Mouse (Mus musculus) kidney, adult 8-10 months (tissue): ENCODE measurements at regions not wholly inside any gene's neighbourhood (a gene's known extent, or its start where the extent isn't known, plus 50 kb on each side); places are given as distances from the start of the nearest gene placed in this dataset.

Experiments
- DNase-seq, 2 experiments: peaks; one replicate each; pipeline ENCODE4 v3.0.0; 2022

GRCm38 (mm10) chr1:120761364-120761763 is 159.1 kb downstream of the En1 start:
- DNase-seq, result no peak

GRCm38 (mm10) chr1:120762498-120762897 is 160.3 kb downstream of the En1 start:
- no peak for DNase-seq

GRCm38 (mm10) chr1:120762921-120763595 is 160.8 kb downstream of the En1 start:
- no peak for DNase-seq

GRCm38 (mm10) chr1:120767054-120767453 is 164.8 kb downstream of the En1 start:
- no peak for DNase-seq

- no peak for DNase-seq
Observed at GRCm38 (mm10) chr1:120771269-120771668, 169.1 kb downstream of the En1 start.

- DNase-seq, result no peak
Observed at GRCm38 (mm10) chr1:120776906-120777305, 174.7 kb downstream of the En1 start.

GRCm38 (mm10) chr1:120777468-120777867 is 175.2 kb downstream of the En1 start:
- DNase-seq, result no peak

- DNase-seq, result no peak
Observed at GRCm38 (mm10) chr1:120795245-120795644, 193.0 kb downstream of the En1 start.

GRCm38 (mm10) chr1:120801248-120801979 is 199.2 kb downstream of the En1 start:
- DNase-seq, result no peak

GRCm38 (mm10) chr1:120801980-120802364 is 199.8 kb downstream of the En1 start:
- DNase-seq, result no peak

- DNase-seq, result no peak
Observed at GRCm38 (mm10) chr1:120814441-120814840, 212.2 kb downstream of the En1 start.

- no peak for DNase-seq
Observed at GRCm38 (mm10) chr1:120816237-120816820, 214.1 kb downstream of the En1 start.

- no peak for DNase-seq
Observed at GRCm38 (mm10) chr1:120817563-120817962, 215.3 kb downstream of the En1 start.

GRCm38 (mm10) chr1:120831975-120832374 is 229.8 kb downstream of the En1 start:
- no peak for DNase-seq

GRCm38 (mm10) chr1:120842596-120842995 is 240.4 kb downstream of the En1 start:
- no peak for DNase-seq

- DNase-seq, result no peak
Observed at GRCm38 (mm10) chr1:120846146-120846545, 243.9 kb downstream of the En1 start.

GRCm38 (mm10) chr1:120851860-120852503 is 249.8 kb downstream of the En1 start:
- DNase-seq, result no peak

- no peak for DNase-seq
Observed at GRCm38 (mm10) chr1:120857566-120857965, 255.3 kb downstream of the En1 start.

GRCm38 (mm10) chr1:120859546-120859945 is 257.3 kb downstream of the En1 start:
- DNase-seq, result no peak

- no peak for DNase-seq
Observed at GRCm38 (mm10) chr1:120872554-120872953, 270.3 kb downstream of the En1 start.

- DNase-seq, result no peak
Observed at GRCm38 (mm10) chr1:120882959-120883549, 280.8 kb downstream of the En1 start.

GRCm38 (mm10) chr1:120883632-120884031 is 281.4 kb downstream of the En1 start:
- no peak for DNase-seq

GRCm38 (mm10) chr1:120910801-120911200 is 308.6 kb downstream of the En1 start:
- no peak for DNase-seq
